Mouse (Mus musculus) gastrocnemius, adult 8-10 months (tissue): ENCODE data around the gene Aebp2. TPM values are rescaled to one million over a fixed set of nuclear protein-coding genes. Genes with fewer than 3 reads are reported as not detected.
"Not testable (repeated sequence)": the region's sequence is repeated elsewhere in the genome, so short reads cannot be mapped to it uniquely, and the experiment has no call there.

Experiments
- DNase-seq, 2 experiments: peaks; one replicate each; pipeline ENCODE4 v3.0.0; 2022; ENCODE audit warnings: low spot score in 2 of 2
- total RNA-seq, 4 experiments: library from RNA; stranded (reverse); gene quantifications; 2 replicates each; pipeline ENCODE4 v1.2.4; 2022

The Aebp2 gene
- 10 to 100 TPM; 32.0 to 35.5 (median 33.0) TPM for total RNA-seq

GRCm38 (mm10) chr6:140622391-140623225 lies at the start of gene Aebp2:
Aebp2 (plus strand) TSS chr6:140622663.
- peak in 1 of 2 experiments; percentile 12 for DNase-seq

- DNase-seq = no peak
Measured at GRCm38 (mm10) chr6:140574943-140575342, 47.5 kb upstream of the Aebp2 start.

GRCm38 (mm10) chr6:140576133-140576532 lies 46.3 kb upstream of the Aebp2 start:
- DNase-seq = no peak

- no peak for DNase-seq
Measured at GRCm38 (mm10) chr6:140576961-140577821, 45.3 kb upstream of the Aebp2 start.

GRCm38 (mm10) chr6:140577822-140578170 lies 44.7 kb upstream of the Aebp2 start:
- DNase-seq = no peak

GRCm38 (mm10) chr6:140578985-140579384 lies 43.5 kb upstream of the Aebp2 start:
- DNase-seq = not testable (repeated sequence)

- DNase-seq = no peak
Measured at GRCm38 (mm10) chr6:140580170-140580569, 42.3 kb upstream of the Aebp2 start.

- no peak for DNase-seq
Measured at GRCm38 (mm10) chr6:140586714-140587259, 35.7 kb upstream of the Aebp2 start.

GRCm38 (mm10) chr6:140591331-140591730 lies 31.1 kb upstream of the Aebp2 start:
- peak; percentile 10 to 11 for DNase-seq

- DNase-seq = no peak
Measured at GRCm38 (mm10) chr6:140592713-140593112, 29.8 kb upstream of the Aebp2 start.

- peak; percentile 50 to 55 for DNase-seq
Measured at GRCm38 (mm10) chr6:140593420-140594170, 28.9 kb upstream of the Aebp2 start.

- not testable (repeated sequence) for DNase-seq
Measured at GRCm38 (mm10) chr6:140595551-140595950, 26.9 kb upstream of the Aebp2 start.

GRCm38 (mm10) chr6:140597381-140598329 lies 24.8 kb upstream of the Aebp2 start:
- DNase-seq = no peak

- DNase-seq = no peak
Measured at GRCm38 (mm10) chr6:140598516-140598915, 23.9 kb upstream of the Aebp2 start.

- no peak for DNase-seq
Measured at GRCm38 (mm10) chr6:140599337-140599736, 23.1 kb upstream of the Aebp2 start.

GRCm38 (mm10) chr6:140600671-140601070 lies 21.8 kb upstream of the Aebp2 start:
- DNase-seq = not testable (repeated sequence)

- no peak for DNase-seq
Measured at GRCm38 (mm10) chr6:140601175-140601574, 21.3 kb upstream of the Aebp2 start.

- no peak for DNase-seq
Measured at GRCm38 (mm10) chr6:140603228-140603944, 19.1 kb upstream of the Aebp2 start.

- DNase-seq = not testable (repeated sequence)
Measured at GRCm38 (mm10) chr6:140605173-140605572, 17.3 kb upstream of the Aebp2 start.
